Mouse (Mus musculus): ENCODE measurements around the gene Anp32b. TPM values are rescaled to one million over a fixed set of nuclear protein-coding genes. Genes with fewer than 3 reads are reported as not detected.

Anp32b gene
- total RNA-seq (2014; rRNA removed) (2.7 and 5.0 TPM in 2 replicates), polyA plus RNA-seq (2015; fragmentation: Nextera tagmentation; extraction: Ambion mirVana) (45.8 and 50.5 TPM in 2 replicates)

- DNase-seq (ENCODE audit: low spot score) (peak; percentile 93), ATAC-seq (ENCODE audit: low FRiP score) (peak; percentile 92)
- Histone ChIP-seq H3K9ac (replicated peaks; ENCODE audit: low read length, poor library complexity, severe bottlenecking) (peak within 1 kb of the TSS; percentile 90), H3K4me3 (ENCODE audit: low read depth, low read length) (peak within 1 kb of the TSS; percentile 92), H3K27ac (ENCODE audit: low read depth, low read length) (peak within 1 kb of the TSS; percentile 94), H3K27me3 (ENCODE audit: insufficient read depth, low read length) (no peaks in the 10 kb centered on the region), H3K9me3 (ENCODE audit: low read length) (no peaks in the 10 kb centered on the region), H3K36me3 (ENCODE audit: insufficient read depth, low read length) (no peaks in the 10 kb centered on the region), H3K4me2 (ENCODE audit: low read depth, low read length, poor library complexity, severe bottlenecking) (peak within 1 kb of the TSS; percentile 61), H3K4me1 (ENCODE audit: insufficient read depth, low read length) (no peaks in the 10 kb centered on the region)
- WGBS = under 1% methylated on average over 38 of the region's 66 CpGs
- TF ChIP-seq CTCF (IDR thresholded peaks at IDR 0.05) = peak; percentile 70
Measured at GRCm38 (mm10) chr4:46450519-46451131, at the start of gene Anp32b. TSS of gene Anp32b (plus strand) at chr4:46450902.

GRCm38 (mm10) chr4:46404042-46404795, 46.5 kb upstream of the Anp32b start:
- no peaks in the 10 kb centered on the region for H3K36me3 ChIP-seq (ENCODE audit: insufficient read depth, low read length)
- H3K9ac ChIP-seq (replicated peaks; ENCODE audit: low read length, poor library complexity, severe bottlenecking) = no peak overlapping the region
- DNase-seq (ENCODE audit: low spot score) (no peak), ATAC-seq (ENCODE audit: low FRiP score) (no peak)
- WGBS = 85% methylated on average over 6 of the region's 6 CpGs
- no peaks in the 10 kb centered on the region for H3K4me1 ChIP-seq (ENCODE audit: insufficient read depth, low read length)
- H3K27me3 ChIP-seq (ENCODE audit: insufficient read depth, low read length) = no peaks in the 10 kb centered on the region
- no peak overlapping the region for H3K4me2 ChIP-seq (ENCODE audit: low read depth, low read length, poor library complexity, severe bottlenecking)
- no peak for TF ChIP-seq CTCF (IDR thresholded peaks at IDR 0.05)
- no peak overlapping the region for H3K27ac ChIP-seq (ENCODE audit: low read depth, low read length)
- no peaks in the 10 kb centered on the region for H3K9me3 ChIP-seq (ENCODE audit: low read length)
- H3K4me3 ChIP-seq (ENCODE audit: low read depth, low read length) = no peak overlapping the region

- no peak overlapping the region for H3K27ac ChIP-seq (ENCODE audit: low read depth, low read length)
- no peak for TF ChIP-seq CTCF (IDR thresholded peaks at IDR 0.05)
- H3K4me1 ChIP-seq (ENCODE audit: insufficient read depth, low read length) = no peaks in the 10 kb centered on the region
- no peaks in the 10 kb centered on the region for H3K27me3 ChIP-seq (ENCODE audit: insufficient read depth, low read length)
- H3K4me2 ChIP-seq (ENCODE audit: low read depth, low read length, poor library complexity, severe bottlenecking) = no peak overlapping the region
- no peak for DNase-seq (ENCODE audit: low spot score)
- no peak overlapping the region for H3K9ac ChIP-seq (replicated peaks; ENCODE audit: low read length, poor library complexity, severe bottlenecking)
- no peak for ATAC-seq (ENCODE audit: low FRiP score)
- WGBS = 90% methylated on average over 8 of the region's 8 CpGs
- H3K36me3 ChIP-seq (ENCODE audit: insufficient read depth, low read length) = no peaks in the 10 kb centered on the region
- no peaks in the 10 kb centered on the region for H3K9me3 ChIP-seq (ENCODE audit: low read length)
- no peak overlapping the region for H3K4me3 ChIP-seq (ENCODE audit: low read depth, low read length)
Measured at GRCm38 (mm10) chr4:46406966-46407703, 43.6 kb upstream of the Anp32b start.

GRCm38 (mm10) chr4:46410677-46411076, 40.0 kb upstream of the Anp32b start:
- 92% methylated on average over 5 of the region's 5 CpGs for WGBS
- H3K4me3 ChIP-seq (ENCODE audit: low read depth, low read length) = no peak overlapping the region
- no peak for ATAC-seq (ENCODE audit: low FRiP score)
- no peak for TF ChIP-seq CTCF (IDR thresholded peaks at IDR 0.05)
- no peak overlapping the region for H3K27ac ChIP-seq (ENCODE audit: low read depth, low read length)
- H3K27me3 ChIP-seq (ENCODE audit: insufficient read depth, low read length) = no peaks in the 10 kb centered on the region
- H3K36me3 ChIP-seq (ENCODE audit: insufficient read depth, low read length) = no peaks in the 10 kb centered on the region
- no peaks in the 10 kb centered on the region for H3K4me1 ChIP-seq (ENCODE audit: insufficient read depth, low read length)
- no peak for DNase-seq (ENCODE audit: low spot score)
- H3K4me2 ChIP-seq (ENCODE audit: low read depth, low read length, poor library complexity, severe bottlenecking) = no peak overlapping the region
- no peaks in the 10 kb centered on the region for H3K9me3 ChIP-seq (ENCODE audit: low read length)
- no peak overlapping the region for H3K9ac ChIP-seq (replicated peaks; ENCODE audit: low read length, poor library complexity, severe bottlenecking)

- no peak overlapping the region for H3K9ac ChIP-seq (replicated peaks; ENCODE audit: low read length, poor library complexity, severe bottlenecking)
- 87% methylated on average over 6 of the region's 6 CpGs for WGBS
- H3K4me1 ChIP-seq (ENCODE audit: insufficient read depth, low read length) = no peaks in the 10 kb centered on the region
- H3K9me3 ChIP-seq (ENCODE audit: low read length) = no peaks in the 10 kb centered on the region
- TF ChIP-seq CTCF (IDR thresholded peaks at IDR 0.05) = no peak
- no peaks in the 10 kb centered on the region for H3K27me3 ChIP-seq (ENCODE audit: insufficient read depth, low read length)
- no peak overlapping the region for H3K4me3 ChIP-seq (ENCODE audit: low read depth, low read length)
- no peak for DNase-seq (ENCODE audit: low spot score)
- ATAC-seq (ENCODE audit: low FRiP score) = no peak
- H3K27ac ChIP-seq (ENCODE audit: low read depth, low read length) = no peak overlapping the region
- no peaks in the 10 kb centered on the region for H3K36me3 ChIP-seq (ENCODE audit: insufficient read depth, low read length)
- H3K4me2 ChIP-seq (ENCODE audit: low read depth, low read length, poor library complexity, severe bottlenecking) = no peak overlapping the region
Measured at GRCm38 (mm10) chr4:46411489-46411888, 39.2 kb upstream of the Anp32b start.

Measured in midbrain, postnatal 0 days (tissue).